Mouse (Mus musculus) midbrain, postnatal 0 days (tissue): ENCODE measurements around the gene Tmem82. TPM values are rescaled to one million over a fixed set of nuclear protein-coding genes. Genes with fewer than 3 reads are reported as not detected.

ENCODE experiments used
- ATAC-seq: fragments of 200-750 bp; cut with Nextera tagmentation; 2 replicates; pipeline ENCODE4 v1.8.0; 2017; ENCODE audit warnings: moderate number of reproducible peaks, mild to moderate bottlenecking, moderate TSS enrichment, moderate library complexity; ENCODE audit not compliant: low FRiP score
- DNase-seq: peaks from one replicate; pipeline ENCODE4 v3.0.0-alpha.2; 2015; ENCODE audit warnings: low spot score
- H3K27ac ChIP-seq: fragments of 300-500 bp; sonication (generic); 2 replicates; pipeline ENCODE4 v1.5.1; 2014; ENCODE audit warnings: low read depth, mild to moderate bottlenecking, low read length, mixed read lengths
- H3K27me3 ChIP-seq: fragments of 300-500 bp; sonication (generic); 2 replicates; pipeline ENCODE4 v1.6.1; 2014; ENCODE audit warnings: low read length, control low read depth, mixed read lengths; ENCODE audit not compliant: insufficient read depth
- H3K36me3 ChIP-seq: fragments of 300-500 bp; sonication (generic); 2 replicates; pipeline ENCODE4 v1.6.1; 2014; ENCODE audit warnings: low read length, control low read depth, mixed read lengths; ENCODE audit not compliant: insufficient read depth
- H3K4me1 ChIP-seq: fragments of 300-500 bp; sonication (generic); 2 replicates; pipeline ENCODE4 v1.6.1; 2014; ENCODE audit warnings: mild to moderate bottlenecking, control low read depth, antibody characterized with exemption, low read length, mixed read lengths; ENCODE audit not compliant: insufficient read depth
- H3K4me2 ChIP-seq: fragments of 300-500 bp; sonication (generic); 2 replicates; pipeline ENCODE4 v1.6.1; 2014; ENCODE audit warnings: low read depth, mild to moderate bottlenecking, low read length, mixed read lengths; ENCODE audit not compliant: poor library complexity, severe bottlenecking
- H3K4me3 ChIP-seq: fragments of 300-500 bp; sonication (generic); 2 replicates; pipeline ENCODE4 v1.5.1; 2014; ENCODE audit warnings: low read depth, mild to moderate bottlenecking, low read length, moderate library complexity
- H3K9ac ChIP-seq: fragments of 300-500 bp; sonication (generic); replicated peaks from 2 replicates; pipeline ENCODE4 v1.6.1; 2014; ENCODE audit warnings: mild to moderate bottlenecking, low read length, moderate library complexity, mixed read lengths; ENCODE audit not compliant: poor library complexity, severe bottlenecking
- H3K9me3 ChIP-seq: fragments of 300-500 bp; sonication (generic); 2 replicates; pipeline ENCODE4 v1.6.1; 2016; ENCODE audit warnings: low read length, control low read depth
- CTCF ChIP-seq: IDR thresholded peaks from 2 replicates; pipeline ENCODE4 v1.5.1; 2016; ENCODE audit warnings: antibody characterized with exemption, mild to moderate bottlenecking
- WGBS: fragments of 180-500 bp; shearing (Covaris S2); extraction: QIAGEN DNeasy Blood & Tissue Kit; methylation state at CpG from one replicate; pipeline ENCODE4 v1.1.7; 2014; 5-methylcytosine and 5-hydroxymethylcytosine counted together
- polyA plus RNA-seq: library from polyadenylated mRNA; unstranded; fragments of >200 nt; fragmentation: Nextera tagmentation; extraction: Ambion mirVana; gene quantifications from 2 replicates; pipeline ENCODE4 v1.2.1, GENCODE M21; 2015
- total RNA-seq: library from RNA; depleted of rRNA; stranded (reverse); fragments of >200 nt; gene quantifications from 2 replicates; pipeline ENCODE4 v1.2.3, GENCODE M21; 2014

The Tmem82 gene
- total and polyA plus RNA-seq, 2 experiments from 2014 or later = 0.68 to 1.4 TPM

GRCm38 (mm10) chr4:141653044-141653443 lies 34.6 kb upstream of the Tmem82 start:
- H3K9me3 ChIP-seq = no peaks in the 10 kb centered on the region
- no peaks in the 10 kb centered on the region for H3K4me1 ChIP-seq
- no peaks in the 10 kb centered on the region for H3K27me3 ChIP-seq
- H3K9ac ChIP-seq = no peak overlapping the region
- H3K36me3 ChIP-seq = peaks cover 15% of the 10 kb centered on the region
- WGBS = 95% methylated on average over 8 of the region's 8 CpGs
- no peak overlapping the region for H3K4me3 ChIP-seq
- ATAC-seq (no peak), DNase-seq (no peak)
- TF ChIP-seq CTCF = no peak
- no peak overlapping the region for H3K4me2 ChIP-seq
- no peak overlapping the region for H3K27ac ChIP-seq

GRCm38 (mm10) chr4:141651944-141652343 lies 33.5 kb upstream of the Tmem82 start:
- WGBS = 76% methylated on average over 10 of the region's 10 CpGs
- Histone ChIP-seq H3K4me3 (no peak overlapping the region), H3K4me2 (no peak overlapping the region), H3K4me1 (no peaks in the 10 kb centered on the region), H3K27me3 (no peaks in the 10 kb centered on the region), H3K9ac (no peak overlapping the region), H3K9me3 (no peaks in the 10 kb centered on the region), H3K27ac (no peak overlapping the region), H3K36me3 (peaks cover 13% of the 10 kb centered on the region)
- no peak for DNase-seq
- ATAC-seq = no peak
- no peak for TF ChIP-seq CTCF

- 83% methylated on average over 6 of the region's 6 CpGs for WGBS
- TF ChIP-seq CTCF = no peak
- H3K4me3 ChIP-seq = no peak overlapping the region
Observed at GRCm38 (mm10) chr4:141651286-141651685, 32.9 kb upstream of the Tmem82 start.

GRCm38 (mm10) chr4:141649244-141649643 lies 30.8 kb upstream of the Tmem82 start:
- no peak for ATAC-seq
- TF ChIP-seq CTCF = no peak
- 61% methylated on average over 6 of the region's 6 CpGs for WGBS
- no peaks in the 10 kb centered on the region for H3K4me1 ChIP-seq
- H3K9me3 ChIP-seq = no peaks in the 10 kb centered on the region
- H3K36me3 ChIP-seq = peaks cover 8% of the 10 kb centered on the region
- DNase-seq = peak; percentile 64
- H3K27me3 ChIP-seq = no peaks in the 10 kb centered on the region
- no peak overlapping the region for H3K4me3 ChIP-seq
- no peak overlapping the region for H3K9ac ChIP-seq
- no peak overlapping the region; the same call in 1 of the 2 replicates for H3K4me2 ChIP-seq
- H3K27ac ChIP-seq = peak overlapping the region; percentile 43; the same call in 1 of the 2 replicates

More at GRCm38 (mm10) chr4:141651286-141651685, 32.9 kb upstream of the Tmem82 start:
- ATAC-seq (no peak), DNase-seq (no peak)
- Histone ChIP-seq H3K9ac (no peak overlapping the region), H3K4me1 (no peaks in the 10 kb centered on the region), H3K27me3 (no peaks in the 10 kb centered on the region), H3K27ac (0 out of 2 replicates have a peak overlapping the region, but pooled peaks have one; percentile 6), H3K36me3 (peaks cover 8% of the 10 kb centered on the region), H3K4me2 (no peak overlapping the region), H3K9me3 (no peaks in the 10 kb centered on the region)

- Histone ChIP-seq H3K36me3 (peaks cover 8% of the 10 kb centered on the region), H3K4me1 (no peaks in the 10 kb centered on the region), H3K4me2 (no peak overlapping the region), H3K27ac (no peak overlapping the region), H3K9me3 (no peaks in the 10 kb centered on the region), H3K4me3 (no peak overlapping the region), H3K27me3 (no peaks in the 10 kb centered on the region), H3K9ac (no peak overlapping the region)
- 79% methylated on average over 5 of the region's 5 CpGs for WGBS
- no peak for TF ChIP-seq CTCF
- no peak for ATAC-seq
- DNase-seq = no peak
Observed at GRCm38 (mm10) chr4:141648262-141648661, 29.8 kb upstream of the Tmem82 start.

- DNase-seq = no peak
- Histone ChIP-seq H3K36me3 (peaks cover 8% of the 10 kb centered on the region), H3K4me1 (no peaks in the 10 kb centered on the region), H3K9me3 (no peaks in the 10 kb centered on the region), H3K4me2 (no peak overlapping the region), H3K27me3 (no peaks in the 10 kb centered on the region), H3K9ac (no peak overlapping the region), H3K27ac (no peak overlapping the region), H3K4me3 (no peak overlapping the region)
- no peak for ATAC-seq
- 93% methylated on average over 3 of the region's 3 CpGs for WGBS
- TF ChIP-seq CTCF = no peak
Observed at GRCm38 (mm10) chr4:141647187-141647586, 28.8 kb upstream of the Tmem82 start.
